Mouse (Mus musculus): ENCODE results near the gene Zfand4.

GRCm38 (mm10) chr6:116282546-116282945 lies 18.5 kb downstream of the Zfand4 start:
- TF ChIP-seq CTCF (conservative IDR thresholded peaks at IDR 0.05; ENCODE audit: insufficient read depth, insufficient read length, low read depth, low read length), result peak; percentile 33
- TF ChIP-seq POLR2A (IDR thresholded peaks at IDR 0.05; ENCODE audit: low read depth, low read length), result no peak
